Mouse (Mus musculus) forebrain, embryonic 10.5 days (tissue): ENCODE data around the gene Calr4. TPM values are rescaled to one million over a fixed set of nuclear protein-coding genes. Genes with fewer than 3 reads are reported as not detected.

Experiments
- polyA plus RNA-seq: library from polyadenylated mRNA; unstranded; fragments of >200 nt; fragmentation: Nextera tagmentation; extraction: Ambion mirVana; gene quantifications from 2 replicates; pipeline ENCODE4 v1.2.1, GENCODE M21; 2016

Gene Calr4
- polyA plus RNA-seq, 1 experiment from 2014 or later, result 0.10 TPM

Other genes with a start within 250 kb of the Calr4 start
- gene Nrd1, start 233.8 kb upstream of the Calr4 start, polyA plus RNA-seq, result 72.9 and 73.1 TPM in 2 replicates
- 53.1 and 59.6 TPM in 2 replicates for gene Osbpl9, start 32.2 kb upstream of the Calr4 start, polyA plus RNA-seq
- 32.8 and 33.2 TPM in 2 replicates for gene Eps15, start 45.8 kb downstream of the Calr4 start, polyA plus RNA-seq
- 4.2 and 4.9 TPM in 2 replicates for gene Ttc39a, start 172.1 kb downstream of the Calr4 start, polyA plus RNA-seq